Mouse (Mus musculus) urinary bladder, postnatal 36 days (tissue): ENCODE data around the gene Washc4.
A peak's percentile ranks its signal among the peaks of the same experiment; 100 is the strongest.
"Not testable (repeated sequence)": the region's sequence is repeated elsewhere in the genome, so short reads cannot be mapped to it uniquely, and the experiment has no call there.

Experiments
- DNase-seq, 2 experiments: peaks; one replicate each; pipeline ENCODE4 v3.0.0; 2022; ENCODE audit warnings: low spot score in 2 of 2, mixed read lengths in 1 of 2

Washc4 gene

GRCm38 (mm10) chr10:83543439-83544102 lies at the start of gene Washc4:
Gene Washc4 (plus strand): TSS chr10:83543752.
- peak; percentile 90 to 95 for DNase-seq

GRCm38 (mm10) chr10:83497321-83497720 lies 46.2 kb upstream of the Washc4 start:
- DNase-seq = no peak

- no peak for DNase-seq
These were observed 34.4 kb upstream of the Washc4 start for GRCm38 (mm10) chr10:83508962-83509660.

DNA sequence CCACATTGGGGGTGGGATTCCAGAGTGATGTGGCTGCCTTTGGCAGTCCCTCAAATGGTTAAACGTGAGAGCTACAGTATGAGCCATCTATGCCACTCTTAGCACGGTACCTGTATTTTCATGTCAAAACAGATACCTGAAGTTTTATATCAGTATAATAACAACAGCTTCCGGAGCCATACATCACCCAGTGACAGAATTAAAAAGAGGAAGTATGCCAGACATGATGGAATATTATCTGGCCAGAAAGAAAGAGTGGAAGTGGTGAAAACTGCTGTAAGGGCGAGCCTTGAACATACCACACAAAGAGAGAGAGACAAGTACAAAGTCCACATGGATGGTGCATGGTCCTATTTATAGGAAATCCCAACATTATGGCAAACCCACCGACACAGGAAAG lies 32.2 kb upstream of the Washc4 start:
- no peak for DNase-seq

DNA sequence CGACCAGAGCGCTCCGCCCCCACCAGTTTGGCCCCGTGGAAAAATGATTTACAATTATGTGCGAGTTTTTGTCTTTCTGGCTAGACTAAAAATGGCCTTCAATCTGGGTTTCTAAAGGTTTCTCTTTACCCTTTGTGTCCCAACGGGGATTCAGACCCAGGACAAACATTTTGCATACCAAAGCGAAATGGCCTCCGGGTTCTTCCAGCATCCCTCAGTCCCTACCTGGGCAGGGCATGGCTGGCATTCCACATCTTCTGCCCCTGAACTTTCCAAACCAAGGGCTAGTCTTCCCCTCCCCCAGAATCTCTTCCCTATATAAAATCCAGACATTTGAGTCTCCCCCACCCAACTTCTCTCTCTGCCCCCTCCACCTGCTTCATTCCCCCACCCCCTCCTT lies 29.8 kb upstream of the Washc4 start:
- DNase-seq = no peak

- DNase-seq = no peak
These were observed 22.6 kb upstream of the Washc4 start for GRCm38 (mm10) chr10:83520990-83521389.

DNA sequence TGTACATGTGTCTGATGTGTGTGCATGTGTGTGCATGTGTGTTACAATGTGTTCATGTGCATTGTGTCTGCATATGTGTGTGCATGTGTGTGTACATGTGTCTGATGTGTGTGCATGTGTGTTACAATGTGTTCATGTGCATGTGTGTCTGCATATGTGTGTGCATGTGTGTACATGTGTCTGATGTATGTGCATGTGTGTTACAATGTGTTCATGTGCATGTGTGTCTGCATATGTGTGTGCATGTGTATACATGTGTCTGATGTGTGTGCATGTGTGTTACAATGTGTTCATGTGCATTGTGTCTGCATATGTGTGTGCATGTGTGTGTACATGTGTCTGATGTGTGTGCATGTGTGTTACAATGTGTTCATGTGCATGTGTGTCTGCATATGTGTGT lies 19.3 kb upstream of the Washc4 start:
- DNase-seq = not testable (repeated sequence)

DNA sequence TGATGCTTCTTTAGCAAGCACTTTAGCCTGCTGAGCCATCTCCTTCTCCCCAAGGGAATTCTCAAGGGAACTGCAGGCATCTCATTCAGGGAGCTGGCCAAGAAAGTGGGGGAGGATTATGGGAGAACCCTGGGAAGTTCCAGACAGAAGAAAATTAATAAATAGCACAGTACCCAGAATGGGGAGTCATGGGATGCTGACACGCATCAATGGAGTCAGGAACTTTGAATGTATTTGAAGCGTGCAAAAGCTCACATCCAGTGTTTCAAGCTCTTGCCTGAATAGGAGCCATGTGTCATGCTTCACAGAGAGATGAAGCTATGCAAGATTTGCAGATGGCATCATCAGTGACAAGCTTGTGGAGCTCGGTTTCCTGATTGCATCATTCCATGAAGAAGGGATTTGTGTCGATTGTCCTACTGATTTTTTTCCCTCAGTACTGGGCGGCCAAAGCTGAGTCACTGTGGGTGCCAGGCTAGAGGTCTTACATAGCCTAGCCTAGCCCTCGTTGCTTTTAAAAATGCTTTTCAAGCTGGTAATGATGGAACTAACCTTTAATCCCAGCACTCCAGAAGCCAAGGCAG lies 13.1 kb upstream of the Washc4 start:
- DNase-seq = no peak

DNA sequence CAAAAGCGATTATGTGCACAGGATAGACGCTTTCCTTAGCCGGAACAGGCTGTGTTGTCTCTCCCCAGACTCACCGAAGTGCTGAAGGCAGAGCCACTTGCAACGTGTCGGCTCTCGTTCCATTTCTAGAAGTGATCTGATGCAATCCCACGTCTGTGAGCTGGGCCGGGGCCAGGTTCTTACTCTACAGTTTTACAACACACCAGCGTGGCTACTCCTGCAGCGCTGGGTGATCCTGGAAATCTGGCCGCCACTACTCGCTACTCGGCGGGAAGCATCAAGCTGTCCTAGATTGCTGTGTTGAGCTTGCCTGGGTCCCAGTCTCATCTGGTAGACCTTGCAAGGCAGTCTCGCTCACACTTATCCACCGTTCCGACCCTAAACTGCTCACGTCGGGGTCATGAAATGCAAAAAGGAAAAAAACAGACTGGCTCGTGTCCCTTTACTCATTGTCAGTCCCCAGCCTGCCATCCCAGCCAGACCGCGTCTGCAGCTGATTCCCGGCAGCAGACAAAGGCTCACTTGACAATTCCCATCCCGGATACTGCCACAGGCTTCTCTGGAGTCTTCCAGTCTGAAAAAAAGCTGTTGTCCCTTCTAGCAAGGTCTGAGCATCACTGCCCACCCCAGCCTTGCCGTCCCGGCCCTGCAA lies 10.2 kb upstream of the Washc4 start:
- DNase-seq = peak; percentile 23 to 79

DNA sequence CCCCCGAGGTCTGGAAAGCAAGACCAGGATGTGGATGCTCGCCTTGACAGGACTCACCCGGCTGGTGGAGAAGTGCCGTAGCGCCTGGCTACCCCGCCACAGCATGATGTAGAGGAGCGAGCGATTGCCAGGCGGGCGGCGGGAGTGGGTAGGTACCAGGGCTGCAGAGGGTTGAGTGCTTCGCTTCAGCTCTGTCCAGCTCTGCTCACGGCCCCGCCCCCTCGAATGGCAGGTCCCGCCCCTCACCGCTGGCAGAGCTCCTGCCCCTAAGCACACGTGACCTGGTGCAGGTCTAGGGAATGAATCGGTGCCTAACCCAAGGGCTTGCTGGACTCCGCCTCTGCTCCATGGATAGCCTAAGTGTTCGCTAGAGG lies 9.7 kb upstream of the Washc4 start, which contains the start of gene Aldh1l2:
Gene Aldh1l2, minus strand, starts transcription at position 231 of the 374 bp plus-strand sequence.
- peak; percentile 61 to 75 for DNase-seq

GRCm38 (mm10) chr10:83536436-83536835 lies 7.1 kb upstream of the Washc4 start:
- DNase-seq = no peak

DNA sequence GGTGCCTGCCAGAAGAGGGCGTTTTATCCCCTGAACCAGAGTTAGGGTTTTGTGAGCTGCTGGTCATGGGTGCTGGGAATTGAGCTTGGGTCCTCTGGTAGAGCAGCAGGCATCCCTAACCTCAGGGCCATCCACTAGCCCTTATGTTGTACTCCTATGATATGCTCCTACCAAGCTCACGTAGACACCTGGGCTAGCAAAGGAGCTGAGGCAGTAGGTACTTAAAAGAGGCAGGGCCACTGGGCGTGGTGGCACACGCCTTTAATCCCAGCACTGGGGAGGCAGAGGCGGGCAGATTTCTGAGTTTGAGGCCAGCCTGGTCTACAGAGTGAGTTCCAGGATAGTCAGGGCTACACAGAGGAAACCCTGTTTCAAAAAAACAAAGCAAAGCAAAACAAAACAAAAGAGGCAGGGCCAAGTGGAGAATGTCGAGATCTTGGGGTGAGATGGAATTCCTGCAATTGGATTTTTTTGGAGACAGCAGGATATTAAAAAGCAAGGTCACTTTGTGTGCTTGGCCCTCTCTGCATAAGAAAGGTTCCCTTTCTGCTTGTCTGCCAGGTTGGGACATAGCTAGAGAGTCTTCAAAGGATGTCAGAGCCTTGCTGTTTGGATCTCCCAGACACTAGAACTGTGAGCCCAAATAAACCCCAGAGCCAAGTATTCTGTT lies 4.1 kb upstream of the Washc4 start:
- no peak for DNase-seq

DNA sequence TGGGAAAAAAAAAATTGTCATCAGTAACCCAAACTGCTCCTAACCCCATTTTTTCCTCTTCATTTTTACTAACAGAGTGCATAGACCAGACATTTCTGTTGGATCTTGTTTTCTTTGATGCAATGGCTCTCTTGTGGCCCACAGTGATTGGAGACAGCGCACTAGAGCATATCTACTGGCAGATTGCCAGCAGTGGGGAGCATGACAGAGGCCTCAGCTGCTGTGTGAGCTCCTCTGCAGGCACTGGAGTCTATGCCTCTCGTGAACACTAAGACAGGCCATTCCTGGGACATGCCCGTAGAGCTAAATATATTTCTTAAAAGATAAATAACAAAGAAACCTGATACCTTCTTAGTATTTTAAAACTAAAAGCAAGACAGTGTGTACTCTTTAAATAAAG lies 3.5 kb upstream of the Washc4 start:
- no peak for DNase-seq

DNA sequence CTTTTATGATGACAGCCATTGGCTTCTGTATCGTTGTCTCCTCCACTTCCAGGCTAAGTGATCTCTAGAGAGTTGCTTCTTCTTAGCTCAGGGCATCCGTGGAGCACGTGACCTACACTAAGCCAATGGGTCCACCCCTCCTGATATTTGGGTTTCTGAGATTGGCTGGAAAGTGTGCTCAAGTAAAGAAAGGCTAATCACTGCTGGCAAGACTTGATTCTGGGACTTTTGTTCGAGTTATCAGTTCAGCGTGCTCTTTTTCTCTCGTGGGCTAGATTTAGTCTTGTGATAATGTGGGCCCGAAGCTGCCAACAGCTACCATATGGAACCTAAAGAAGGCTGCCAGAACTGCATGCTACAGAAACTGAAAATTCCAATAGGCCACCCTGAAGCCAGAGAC lies 1.3 kb upstream of the Washc4 start:
- DNase-seq = no peak

DNA sequence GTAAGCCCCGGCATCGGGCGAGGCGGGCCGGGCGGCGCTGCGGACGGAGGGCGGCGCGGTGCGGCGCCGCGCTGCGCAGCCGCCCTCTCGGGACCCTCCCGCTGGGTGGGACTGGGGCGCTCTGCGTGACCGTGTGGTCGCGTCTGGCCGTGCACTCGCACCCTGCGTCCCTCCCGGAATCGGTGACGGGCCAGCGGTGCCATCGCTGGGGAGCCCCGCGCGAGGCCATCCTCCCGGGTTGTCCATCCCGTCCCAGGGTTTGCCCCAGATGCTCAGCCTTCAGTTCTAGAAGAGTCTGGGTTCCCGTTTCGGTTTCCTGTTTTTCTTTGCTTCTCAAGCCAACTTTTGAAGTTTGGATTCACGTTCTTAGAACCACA lies 539 bp downstream of the Washc4 start:
- peak in 1 of 2 experiments; percentile 50 for DNase-seq

- no peak for DNase-seq
These were observed 1.8 kb downstream of the Washc4 start for GRCm38 (mm10) chr10:83545341-83545740.

DNA sequence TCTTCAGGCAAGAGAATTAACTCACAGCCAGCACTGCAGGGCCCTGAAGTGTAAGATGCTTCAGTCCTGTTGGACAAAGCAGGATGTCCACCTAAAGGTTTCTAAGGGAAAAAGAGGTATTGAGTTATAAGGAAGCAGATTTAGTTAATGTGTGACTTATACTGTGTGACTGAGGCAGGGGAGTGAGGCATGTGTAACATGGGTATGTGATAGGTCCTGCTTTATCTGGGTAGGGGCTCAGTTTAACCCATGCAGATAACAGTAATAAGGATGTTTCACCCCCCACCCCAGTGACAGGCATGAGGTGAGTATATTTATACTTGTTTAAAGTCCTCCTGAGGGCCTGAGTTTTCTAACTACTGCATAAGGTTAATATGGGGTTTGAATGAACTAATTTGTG lies 19.5 kb downstream of the Washc4 start:
- DNase-seq = no peak

DNA sequence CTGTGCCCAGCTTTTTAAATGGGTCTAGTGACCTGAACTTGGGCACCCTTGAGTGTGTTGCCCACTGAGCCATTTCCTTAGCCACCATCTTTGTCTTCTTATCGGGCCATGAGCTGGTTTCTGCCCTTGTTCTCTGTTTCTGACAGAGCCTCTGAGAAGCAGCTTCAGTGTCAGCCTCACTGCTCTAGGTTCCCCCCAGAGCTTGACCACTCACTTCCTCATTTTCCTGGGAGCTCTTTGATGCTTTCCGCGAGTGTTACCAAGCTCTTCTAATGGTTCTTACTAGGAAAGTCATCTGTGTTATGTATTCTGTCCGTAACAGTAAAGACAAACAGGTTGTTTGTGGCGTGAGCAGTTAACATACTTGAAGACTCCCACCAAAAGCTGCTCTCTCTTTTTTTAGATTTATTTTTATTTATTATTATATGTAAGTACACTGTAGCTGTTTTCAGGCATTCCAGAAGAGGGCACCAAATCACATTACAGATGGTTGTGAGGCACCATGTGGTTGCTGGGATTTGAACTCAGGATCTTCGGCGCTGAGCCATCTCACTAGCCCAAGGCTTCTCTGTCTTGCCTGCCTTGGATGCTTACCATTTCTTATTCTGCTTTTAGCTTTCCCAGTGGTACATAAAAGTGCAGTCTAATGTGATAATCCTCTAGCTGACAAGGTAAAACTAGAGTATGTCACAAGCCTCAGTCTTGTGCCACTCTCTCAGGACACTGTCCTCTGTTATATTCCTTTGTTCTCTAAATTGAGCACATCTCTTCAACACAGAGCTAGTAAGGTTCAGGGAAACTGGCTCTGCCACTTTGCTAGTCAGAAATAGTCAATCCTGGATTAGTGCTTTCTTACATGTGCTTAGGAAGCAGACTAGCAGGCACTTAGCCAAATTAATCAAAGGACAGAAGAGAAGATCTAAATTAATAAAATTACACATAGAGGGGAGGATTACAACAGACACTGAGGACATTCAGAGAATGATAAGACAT lies 22.2 kb downstream of the Washc4 start:
- DNase-seq = no peak

DNA sequence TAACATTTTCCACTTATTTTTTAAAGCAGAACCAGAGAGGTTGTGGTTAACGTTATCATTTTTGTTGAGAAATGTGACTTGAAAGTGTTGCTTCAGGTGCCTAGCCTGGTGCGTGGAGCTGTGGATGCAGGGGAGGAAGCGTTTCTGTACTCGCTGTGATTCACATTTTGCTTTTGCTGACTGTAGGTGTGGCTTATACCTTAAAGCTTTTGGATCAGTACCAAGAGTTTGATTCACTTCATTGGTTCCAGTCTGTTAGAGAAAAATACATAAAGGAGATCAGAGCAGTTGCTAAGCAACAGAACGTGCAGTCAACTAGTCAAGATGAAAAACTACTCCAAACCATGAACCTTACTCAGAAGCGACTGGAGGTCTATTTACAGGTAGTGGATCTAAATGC lies 47.2 kb downstream of the Washc4 start:
- DNase-seq = no peak

DNA sequence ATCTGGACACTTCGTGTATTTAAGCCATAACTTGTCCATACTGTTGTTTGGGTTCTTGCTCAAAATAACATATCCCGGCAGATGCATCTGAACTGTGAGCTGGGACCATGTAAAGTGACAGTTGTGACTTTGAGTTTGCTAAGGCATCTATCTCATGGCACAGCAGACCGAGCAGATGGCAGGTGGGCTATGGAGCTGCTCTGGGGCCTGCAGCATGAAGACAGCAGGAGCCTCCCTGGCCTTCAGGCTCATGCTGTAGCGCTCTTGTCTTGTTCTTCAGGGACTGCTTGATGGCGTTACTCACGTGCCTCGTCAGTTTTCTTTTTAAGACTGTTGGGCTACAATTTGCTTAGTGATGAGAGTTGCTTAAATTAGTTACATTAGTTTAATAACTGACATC lies 49.1 kb downstream of the Washc4 start:
- no peak for DNase-seq

GRCm38 (mm10) chr10:83594526-83594925 lies 51.0 kb downstream of the Washc4 start:
- DNase-seq = no peak
